Mouse (Mus musculus) stomach, embryonic 16.5 days (tissue): ENCODE results near the gene Kalrn. TPM values are rescaled to one million over a fixed set of nuclear protein-coding genes. Genes with fewer than 3 reads are reported as not detected.

ENCODE experiments used
- ATAC-seq: fragments of 200-750 bp; cut with Nextera tagmentation; 2 replicates; pipeline ENCODE4 v1.8.0; 2017; ENCODE audit warnings: moderate number of reproducible peaks, moderate TSS enrichment; ENCODE audit not compliant: insufficient read depth, low FRiP score
- H3K27ac ChIP-seq: fragments of 300-500 bp; sonication (generic); 2 replicates; pipeline ENCODE4 v1.5.1; 2014; ENCODE audit warnings: low read length
- H3K27me3 ChIP-seq: fragments of 300-500 bp; sonication (generic); 2 replicates; pipeline ENCODE4 v1.6.1; 2014; ENCODE audit warnings: low read length, control low read depth, mixed read lengths; ENCODE audit not compliant: control insufficient read depth, insufficient read depth
- H3K36me3 ChIP-seq: fragments of 300-500 bp; sonication (generic); 2 replicates; pipeline ENCODE4 v1.6.1; 2014; ENCODE audit warnings: low read length; ENCODE audit not compliant: control insufficient read depth, insufficient read depth
- H3K4me1 ChIP-seq: fragments of 300-500 bp; sonication (generic); 2 replicates; pipeline ENCODE4 v1.6.1; 2014; ENCODE audit warnings: low read length, control low read depth, mixed read lengths; ENCODE audit not compliant: control insufficient read depth, insufficient read depth
- H3K4me2 ChIP-seq: fragments of 300-500 bp; sonication (generic); 2 replicates; pipeline ENCODE4 v1.6.1; 2014; ENCODE audit warnings: low read depth, low read length, mixed read lengths
- H3K4me3 ChIP-seq: fragments of 300-500 bp; sonication (generic); replicated peaks from 2 replicates; pipeline ENCODE4 v1.5.1; 2014; ENCODE audit warnings: mild to moderate bottlenecking, low read length
- H3K9ac ChIP-seq: fragments of 300-500 bp; sonication (generic); 2 replicates; pipeline ENCODE4 v1.6.1; 2014; ENCODE audit warnings: low read length
- H3K9me3 ChIP-seq: fragments of 300-500 bp; sonication (generic); replicated peaks from 2 replicates; pipeline ENCODE4 v1.6.1; 2016; ENCODE audit warnings: low read length, control low read depth; ENCODE audit not compliant: control insufficient read depth
- WGBS: fragments of 180-500 bp; shearing (Covaris S2); extraction: QIAGEN DNeasy Blood & Tissue Kit; methylation state at CpG from one replicate; pipeline ENCODE4 v1.1.7; 2014; 5-methylcytosine and 5-hydroxymethylcytosine counted together
- polyA plus RNA-seq: library from polyadenylated mRNA; unstranded; fragments of >200 nt; fragmentation: Nextera tagmentation; extraction: Ambion mirVana; gene quantifications from 2 replicates; pipeline ENCODE4 v1.2.1, GENCODE M21; 2015

The Kalrn gene
- polyA plus RNA-seq, 1 experiment from 2014 or later, result 22.7 TPM

- Histone ChIP-seq H3K4me3 (no peak overlapping the region), H3K4me2 (no peak overlapping the region), H3K9ac (no peak overlapping the region), H3K4me1 (peaks cover 54% of the 10 kb centered on the region), H3K9me3 (no peaks in the 10 kb centered on the region), H3K27me3 (no peaks in the 10 kb centered on the region), H3K27ac (peak overlapping the region; percentile 75), H3K36me3 (no peaks in the 10 kb centered on the region)
- ATAC-seq, result peak; percentile 15; the same call in 1 of the 2 replicates
- 78% methylated on average over 11 of the region's 11 CpGs for WGBS
These were observed 639.9 kb downstream of the Kalrn start for GRCm38 (mm10) chr16:33933411-33933810.

DNA sequence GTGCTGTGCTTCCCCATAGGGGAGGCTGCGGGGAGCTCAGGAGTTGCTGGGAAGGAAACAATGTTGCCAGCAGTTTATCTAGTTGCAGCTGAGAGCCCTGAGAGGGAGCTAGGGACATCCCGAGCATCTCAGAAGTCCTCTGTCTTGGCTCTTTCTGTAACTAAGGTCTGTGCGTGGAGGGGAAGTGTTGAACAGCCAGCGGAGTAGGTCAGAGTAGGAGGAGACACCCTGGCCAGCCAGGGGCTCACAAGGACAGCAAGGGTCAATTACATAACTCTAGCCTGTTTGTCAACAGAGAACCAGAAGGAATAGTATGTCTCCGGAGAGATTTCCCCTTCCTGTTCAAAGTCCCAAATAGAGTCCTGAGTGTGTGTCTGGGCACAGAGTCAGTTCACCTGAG is 641.2 kb downstream of the Kalrn start:
- Histone ChIP-seq H3K9ac (no peak overlapping the region), H3K4me3 (no peak overlapping the region), H3K27me3 (no peaks in the 10 kb centered on the region), H3K4me1 (peaks cover 48% of the 10 kb centered on the region), H3K36me3 (no peaks in the 10 kb centered on the region), H3K27ac (no peak overlapping the region), H3K9me3 (no peaks in the 10 kb centered on the region), H3K4me2 (no peak overlapping the region)
- WGBS, result 59% methylated on average over 5 of the region's 5 CpGs
- no peak for ATAC-seq

- Histone ChIP-seq H3K4me1 (peaks cover 48% of the 10 kb centered on the region), H3K36me3 (no peaks in the 10 kb centered on the region), H3K27ac (no peak overlapping the region), H3K4me2 (no peak overlapping the region), H3K27me3 (no peaks in the 10 kb centered on the region), H3K9ac (no peak overlapping the region), H3K9me3 (no peaks in the 10 kb centered on the region), H3K4me3 (no peak overlapping the region)
- no peak for ATAC-seq
- 34% methylated on average over 2 of the region's 2 CpGs for WGBS
These were observed 641.6 kb downstream of the Kalrn start for GRCm38 (mm10) chr16:33931682-33932081.

- ATAC-seq, result peak; percentile 41; the same call in 1 of the 2 replicates
These were observed 642.5 kb downstream of the Kalrn start for GRCm38 (mm10) chr16:33930785-33931184.

GRCm38 (mm10) chr16:33928788-33929462 is 644.4 kb downstream of the Kalrn start:
- no peak for ATAC-seq
- Histone ChIP-seq H3K4me1 (peaks cover 37% of the 10 kb centered on the region), H3K4me3 (no peak overlapping the region), H3K36me3 (no peaks in the 10 kb centered on the region), H3K27ac (0 out of 2 replicates have a peak overlapping the region, but pooled peaks have one; percentile 7), H3K9me3 (no peaks in the 10 kb centered on the region), H3K27me3 (no peaks in the 10 kb centered on the region), H3K9ac (no peak overlapping the region), H3K4me2 (no peak overlapping the region)
- 62% methylated on average over 9 of the region's 9 CpGs for WGBS

More at GRCm38 (mm10) chr16:33930785-33931184, 642.5 kb downstream of the Kalrn start:
- Histone ChIP-seq H3K9me3 (no peaks in the 10 kb centered on the region), H3K4me2 (no peak overlapping the region), H3K36me3 (no peaks in the 10 kb centered on the region), H3K4me3 (no peak overlapping the region), H3K4me1 (peaks cover 48% of the 10 kb centered on the region), H3K27ac (no peak overlapping the region), H3K9ac (no peak overlapping the region), H3K27me3 (no peaks in the 10 kb centered on the region)
- WGBS, result 75% methylated on average over 6 of the region's 6 CpGs

- no peak overlapping the region for H3K4me3 ChIP-seq
- no peaks in the 10 kb centered on the region for H3K27me3 ChIP-seq
- no peak overlapping the region for H3K4me2 ChIP-seq
- peaks cover 37% of the 10 kb centered on the region for H3K4me1 ChIP-seq
- whole genome bisulfite sequencing, result 74% methylated on average over 6 of the region's 6 CpGs
- H3K9ac ChIP-seq, result no peak overlapping the region
- H3K36me3 ChIP-seq, result no peaks in the 10 kb centered on the region
- no peak overlapping the region for H3K27ac ChIP-seq
- no peak for ATAC-seq
- H3K9me3 ChIP-seq, result no peaks in the 10 kb centered on the region
These were observed 646.0 kb downstream of the Kalrn start for GRCm38 (mm10) chr16:33927263-33927824.

DNA sequence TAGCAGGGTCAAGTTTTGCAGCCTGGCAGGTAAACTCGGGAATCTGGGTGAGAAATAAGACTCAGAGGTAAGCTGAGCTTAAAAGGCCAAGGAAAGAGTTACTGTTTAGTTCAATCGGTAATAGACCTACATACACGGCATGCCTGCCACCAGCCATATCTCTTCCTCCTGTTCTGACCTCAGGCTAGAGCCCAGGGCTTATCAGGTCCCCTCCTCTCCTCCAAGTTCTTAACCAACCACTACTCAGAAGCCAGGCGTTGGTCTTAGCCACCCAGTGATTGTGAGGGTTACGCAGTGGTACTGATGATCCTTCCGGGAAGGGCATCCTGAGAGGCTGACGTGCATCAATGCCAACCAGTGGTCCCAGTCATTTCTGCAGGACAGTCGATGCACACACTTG is 649.6 kb downstream of the Kalrn start:
- H3K9ac ChIP-seq, result no peak overlapping the region
- 90% methylated on average over 8 of the region's 8 CpGs for WGBS

GRCm38 (mm10) chr16:33923001-33923316 is 650.4 kb downstream of the Kalrn start:
- no peak for ATAC-seq

More for the DNA sequence above, 649.6 kb downstream of the Kalrn start:
- no peaks in the 10 kb centered on the region for H3K27me3 ChIP-seq
- peaks cover 39% of the 10 kb centered on the region for H3K4me1 ChIP-seq
- H3K36me3 ChIP-seq, result 0 out of 2 replicates have a peak, but pooled peaks cover 7% of the 10 kb centered on the region
- no peaks in the 10 kb centered on the region for H3K9me3 ChIP-seq
- H3K4me3 ChIP-seq, result no peak overlapping the region
- no peak overlapping the region for H3K27ac ChIP-seq
- no peak overlapping the region for H3K4me2 ChIP-seq
- ATAC-seq, result no peak

More at GRCm38 (mm10) chr16:33923001-33923316, 650.4 kb downstream of the Kalrn start:
- H3K36me3 ChIP-seq, result 0 out of 2 replicates have a peak, but pooled peaks cover 7% of the 10 kb centered on the region
- H3K4me1 ChIP-seq, result peaks cover 33% of the 10 kb centered on the region
- no peaks in the 10 kb centered on the region for H3K9me3 ChIP-seq
- peak overlapping the region; percentile 63; the same call in 1 of the 2 replicates for H3K27ac ChIP-seq
- no peak overlapping the region for H3K4me3 ChIP-seq
- no peak overlapping the region for H3K9ac ChIP-seq
- 46% methylated on average over 5 of the region's 5 CpGs for WGBS
- no peak overlapping the region for H3K4me2 ChIP-seq
- no peaks in the 10 kb centered on the region for H3K27me3 ChIP-seq
